Mouse (Mus musculus): ENCODE data around the gene Gpr152. TPM values are rescaled to one million over a fixed set of nuclear protein-coding genes. Genes with fewer than 3 reads are reported as not detected.

The Gpr152 gene
- polyA plus RNA-seq, 1 experiment from 2014 or later, result not detected

GRCm38 (mm10) chr19:4190831-4191334 is 51.3 kb downstream of the Gpr152 start, which contains the start of gene Tbc1d10c:
Tbc1d10c (minus strand) TSS chr19:4191284.
- peaks cover 15% of the 10 kb centered on the region for H3K36me3 ChIP-seq (ENCODE audit: control insufficient read depth, insufficient read depth, low read length)

GRCm38 (mm10) chr19:4191528-4192250 is 52.1 kb downstream of the Gpr152 start, which contains the start of gene Ppp1ca:
Ppp1ca (plus strand) TSS chr19:4192065.
- no peaks in the 10 kb centered on the region for H3K9me3 ChIP-seq (ENCODE audit: control insufficient read depth, low read length)
- TF ChIP-seq EP300 (optimal IDR thresholded peaks at IDR 0.05), result no peak
- peak; percentile 87 for TF ChIP-seq CTCF (IDR thresholded peaks at IDR 0.05; ENCODE audit: low read depth)
- WGBS, result 3% methylated on average over 41 of the region's 47 CpGs
- H3K27ac ChIP-seq (replicated peaks), result peak within 1 kb of the TSS; percentile 98
- DNase-seq (ENCODE audit: low spot score), result peak; percentile 99
- peak within 1 kb of the TSS; percentile 98 for H3K9ac ChIP-seq (ENCODE audit: low read length)
- H3K27me3 ChIP-seq (ENCODE audit: control insufficient read depth, insufficient read depth, low read length), result no peaks in the 10 kb centered on the region
- peak within 1 kb of the TSS; percentile 84 for H3K4me3 ChIP-seq (ENCODE audit: low read depth, low read length)
- ATAC-seq (ENCODE audit: low FRiP score, low TSS enrichment), result peak; percentile 95
- peaks cover 3% of the 10 kb centered on the region for H3K4me1 ChIP-seq (replicated peaks; ENCODE audit: control insufficient read depth, insufficient read depth)
- H3K4me2 ChIP-seq (replicated peaks; ENCODE audit: low read depth), result peak within 1 kb of the TSS; percentile 85
- H3K36me3 ChIP-seq (ENCODE audit: control insufficient read depth, insufficient read depth, low read length), result peaks cover 20% of the 10 kb centered on the region

More at GRCm38 (mm10) chr19:4190831-4191334, 51.3 kb downstream of the Gpr152 start, which contains the start of gene Tbc1d10c:
- Histone ChIP-seq H3K9me3 (ENCODE audit: control insufficient read depth, low read length) (no peaks in the 10 kb centered on the region), H3K9ac (ENCODE audit: low read length) (peak within 1 kb of the TSS; percentile 98), H3K27me3 (ENCODE audit: control insufficient read depth, insufficient read depth, low read length) (no peaks in the 10 kb centered on the region), H3K27ac (replicated peaks) (peak within 1 kb of the TSS; percentile 98), H3K4me3 (ENCODE audit: low read depth, low read length) (peak within 1 kb of the TSS; percentile 84), H3K4me2 (replicated peaks; ENCODE audit: low read depth) (peak within 1 kb of the TSS; percentile 85), H3K4me1 (replicated peaks; ENCODE audit: control insufficient read depth, insufficient read depth) (peaks cover 3% of the 10 kb centered on the region)
- WGBS, result 51% methylated on average over 4 of the region's 4 CpGs
- DNase-seq (ENCODE audit: low spot score) (no peak), ATAC-seq (ENCODE audit: low FRiP score, low TSS enrichment) (no peak)
- no peak for TF ChIP-seq CTCF (IDR thresholded peaks at IDR 0.05; ENCODE audit: low read depth)
- no peak for TF ChIP-seq EP300 (optimal IDR thresholded peaks at IDR 0.05)

GRCm38 (mm10) chr19:4192251-4192985 is 52.8 kb downstream of the Gpr152 start:
- Histone ChIP-seq H3K4me1 (replicated peaks; ENCODE audit: control insufficient read depth, insufficient read depth) (peaks cover 3% of the 10 kb centered on the region), H3K4me3 (ENCODE audit: low read depth, low read length) (peak overlapping the region; percentile 84), H3K4me2 (replicated peaks; ENCODE audit: low read depth) (peak overlapping the region; percentile 85), H3K9me3 (ENCODE audit: control insufficient read depth, low read length) (no peaks in the 10 kb centered on the region), H3K9ac (ENCODE audit: low read length) (peak overlapping the region; percentile 98), H3K36me3 (ENCODE audit: control insufficient read depth, insufficient read depth, low read length) (peaks cover 23% of the 10 kb centered on the region), H3K27ac (replicated peaks) (peak overlapping the region; percentile 98), H3K27me3 (ENCODE audit: control insufficient read depth, insufficient read depth, low read length) (no peaks in the 10 kb centered on the region)
- ATAC-seq (ENCODE audit: low FRiP score, low TSS enrichment) (peak; percentile 44), DNase-seq (ENCODE audit: low spot score) (no peak)
- TF ChIP-seq CTCF (IDR thresholded peaks at IDR 0.05; ENCODE audit: low read depth) (no peak), EP300 (optimal IDR thresholded peaks at IDR 0.05) (no peak)
- under 1% methylated on average over 47 of the region's 52 CpGs for whole genome bisulfite sequencing

- Histone ChIP-seq H3K9ac (ENCODE audit: low read length) (peak overlapping the region; percentile 98), H3K27me3 (ENCODE audit: control insufficient read depth, insufficient read depth, low read length) (no peaks in the 10 kb centered on the region), H3K4me3 (ENCODE audit: low read depth, low read length) (peak overlapping the region; percentile 84), H3K9me3 (ENCODE audit: control insufficient read depth, low read length) (no peaks in the 10 kb centered on the region), H3K36me3 (ENCODE audit: control insufficient read depth, insufficient read depth, low read length) (peaks cover 23% of the 10 kb centered on the region), H3K27ac (replicated peaks) (no peak overlapping the region), H3K4me1 (replicated peaks; ENCODE audit: control insufficient read depth, insufficient read depth) (peaks cover 3% of the 10 kb centered on the region), H3K4me2 (replicated peaks; ENCODE audit: low read depth) (peak overlapping the region; percentile 85)
- DNase-seq (ENCODE audit: low spot score), result no peak
- ATAC-seq (ENCODE audit: low FRiP score, low TSS enrichment), result no peak
- no peak for TF ChIP-seq EP300 (optimal IDR thresholded peaks at IDR 0.05)
- TF ChIP-seq CTCF (IDR thresholded peaks at IDR 0.05; ENCODE audit: low read depth), result no peak
- WGBS, result 48% methylated on average over 6 of the region's 6 CpGs
Observed at GRCm38 (mm10) chr19:4193129-4193528, 53.5 kb downstream of the Gpr152 start.

GRCm38 (mm10) chr19:4194021-4194724 is 54.6 kb downstream of the Gpr152 start:
- Histone ChIP-seq H3K9me3 (ENCODE audit: control insufficient read depth, low read length) (no peaks in the 10 kb centered on the region), H3K27ac (replicated peaks) (no peak overlapping the region), H3K27me3 (ENCODE audit: control insufficient read depth, insufficient read depth, low read length) (no peaks in the 10 kb centered on the region), H3K4me1 (replicated peaks; ENCODE audit: control insufficient read depth, insufficient read depth) (peaks cover 3% of the 10 kb centered on the region), H3K4me2 (replicated peaks; ENCODE audit: low read depth) (no peak overlapping the region), H3K4me3 (ENCODE audit: low read depth, low read length) (no peak overlapping the region), H3K9ac (ENCODE audit: low read length) (no peak overlapping the region), H3K36me3 (ENCODE audit: control insufficient read depth, insufficient read depth, low read length) (peaks cover 23% of the 10 kb centered on the region)
- whole genome bisulfite sequencing, result 80% methylated on average over 8 of the region's 8 CpGs
- no peak for DNase-seq (ENCODE audit: low spot score)
- TF ChIP-seq EP300 (optimal IDR thresholded peaks at IDR 0.05) (no peak), CTCF (IDR thresholded peaks at IDR 0.05; ENCODE audit: low read depth) (no peak)
- no peak for ATAC-seq (ENCODE audit: low FRiP score, low TSS enrichment)
